Mouse (Mus musculus) adrenal gland, postnatal 36 days (tissue): Measurements from ENCODE around the gene Ajap1. TPM values are rescaled to one million over a fixed set of nuclear protein-coding genes. Genes with fewer than 3 reads are reported as not detected.
A peak's percentile ranks its signal among the peaks of the same experiment; 100 is the strongest.

Experiments
- DNase-seq, 2 experiments: peaks; one replicate each; pipeline ENCODE4 v3.0.0; 2021; ENCODE audit warnings: mixed read lengths in 1 of 2
- long read RNA-seq, 2 experiments: library from polyadenylated mRNA; stranded (forward); transcript quantifications; one replicate each; pipeline ENCODE4 v2.0.0; 2021; ENCODE audit warnings: borderline sequencing depth in 2 of 2
- total RNA-seq, 2 experiments: library from RNA; stranded (reverse); gene quantifications; 2 replicates each; pipeline ENCODE4 v1.2.3; 2021

Gene Ajap1
- total RNA-seq = 1 to 10 TPM; 1.2 to 9.5 TPM
- long read RNA-seq, experiment 1, transcript Ajap1-201 (6 exons, 3,048 nt) = major isoform, 11 of 18 reads
- long read RNA-seq, experiment 1, partial matches to known transcripts = 4 of 18 reads
- long read RNA-seq, experiment 1, other reads (novel, unspliced or antisense) = 0 of 18 reads
- long read RNA-seq, experiment 2, partial matches to known transcripts = 0 of 1 reads
- long read RNA-seq, experiment 2, other reads (novel, unspliced or antisense) = 0 of 1 reads

- peak; percentile 38 to 57 for DNase-seq
Measured at GRCm38 (mm10) chr4:153482459-153483338, at the start of gene Ajap1. Gene Ajap1, minus strand, starts transcription at chr4:153482811.

DNA sequence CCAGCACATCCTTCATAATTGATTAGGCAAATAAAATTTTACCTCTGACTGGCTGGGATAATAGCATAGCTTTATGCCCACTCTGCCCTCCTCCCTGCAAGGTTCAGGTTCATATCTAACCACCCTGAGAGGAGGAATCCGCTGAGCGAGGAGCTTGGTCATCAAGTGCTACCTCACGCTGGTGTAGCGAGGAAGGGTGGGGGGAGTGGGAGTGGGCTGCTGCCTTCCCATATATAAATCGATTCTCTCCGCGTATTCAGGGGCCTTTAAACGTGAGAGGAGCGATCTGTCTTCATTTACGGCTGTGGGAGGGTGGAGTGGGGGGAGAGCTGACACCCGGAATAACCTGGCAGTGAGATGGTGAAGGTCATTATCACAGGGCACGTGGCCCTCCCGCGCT is 47.9 kb upstream of the Ajap1 start:
- no peak for DNase-seq

GRCm38 (mm10) chr4:153521601-153522000 is 39.0 kb upstream of the Ajap1 start:
- no peak for DNase-seq

- DNase-seq = no peak
Measured at GRCm38 (mm10) chr4:153519888-153520287, 37.3 kb upstream of the Ajap1 start.

- DNase-seq = no peak
Measured at GRCm38 (mm10) chr4:153519289-153519688, 36.7 kb upstream of the Ajap1 start.

DNA sequence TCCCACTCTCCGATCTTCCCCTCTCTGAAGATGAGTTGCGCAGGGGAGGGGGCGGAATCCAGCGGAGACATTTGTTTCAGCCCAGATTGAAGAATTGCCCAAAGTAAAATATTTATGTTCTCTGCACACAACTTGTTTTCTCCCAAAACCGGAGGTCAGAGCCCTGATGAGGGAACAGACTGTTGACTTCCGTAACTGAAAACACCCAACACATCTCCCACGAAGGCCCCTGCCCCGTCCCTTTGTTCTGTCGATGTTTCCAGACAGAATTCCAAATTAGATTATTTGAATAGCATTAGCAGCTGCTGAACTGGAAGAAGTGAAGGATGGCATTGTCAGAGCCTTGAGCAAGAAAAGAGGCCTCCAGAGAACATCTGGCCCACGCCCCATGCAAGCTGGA is 33.2 kb upstream of the Ajap1 start:
- DNase-seq = no peak

- peak in 1 of 2 experiments; percentile 61 for DNase-seq
Measured at GRCm38 (mm10) chr4:153514071-153514470, 31.5 kb upstream of the Ajap1 start.

GRCm38 (mm10) chr4:153511530-153511929 is 28.9 kb upstream of the Ajap1 start:
- no peak for DNase-seq

GRCm38 (mm10) chr4:153501936-153502335 is 19.3 kb upstream of the Ajap1 start:
- DNase-seq = no peak

- no peak for DNase-seq
Measured at GRCm38 (mm10) chr4:153492444-153492843, 9.8 kb upstream of the Ajap1 start.

DNA sequence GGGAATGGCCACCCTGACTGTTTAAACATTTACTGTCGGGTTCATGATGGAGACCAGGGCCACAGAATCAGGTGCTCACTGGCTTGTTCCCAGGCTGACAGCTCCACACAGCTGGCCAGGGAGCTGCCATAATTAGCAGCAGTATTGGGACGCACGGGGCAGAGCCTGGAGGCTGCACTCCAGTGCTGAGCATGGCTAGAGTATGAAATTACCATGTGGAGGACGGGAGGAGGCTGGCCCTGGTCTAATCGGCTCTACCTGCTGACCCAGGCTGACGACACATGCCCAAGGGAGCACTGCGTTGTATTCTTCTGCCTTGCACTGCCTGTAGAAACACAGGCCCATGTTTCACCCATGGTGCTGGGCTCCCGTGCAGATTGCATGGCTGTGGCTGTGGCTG is 6.5 kb upstream of the Ajap1 start:
- DNase-seq = no peak

DNA sequence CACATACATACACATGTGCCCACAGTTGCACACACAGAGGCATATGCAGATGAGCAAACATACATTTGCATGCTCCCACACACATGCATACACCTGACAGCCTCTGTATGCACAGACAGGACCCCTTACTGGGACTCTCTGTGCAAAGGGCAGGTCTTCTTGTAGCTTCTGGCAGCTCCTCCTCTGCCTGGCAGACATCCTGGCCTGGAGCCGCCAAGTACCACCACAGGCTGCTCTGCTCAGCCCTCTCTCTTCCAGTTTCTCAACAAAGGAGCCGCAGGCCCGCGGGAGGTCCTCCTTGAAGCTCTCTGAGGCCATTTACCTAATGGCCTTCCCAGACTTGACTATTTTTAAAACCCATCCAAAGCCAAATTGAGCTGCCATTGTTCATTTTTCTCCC is 3.3 kb upstream of the Ajap1 start:
- no peak for DNase-seq

GRCm38 (mm10) chr4:153484392-153484791 is 1.8 kb upstream of the Ajap1 start:
- DNase-seq = peak; percentile 85 to 86

DNA sequence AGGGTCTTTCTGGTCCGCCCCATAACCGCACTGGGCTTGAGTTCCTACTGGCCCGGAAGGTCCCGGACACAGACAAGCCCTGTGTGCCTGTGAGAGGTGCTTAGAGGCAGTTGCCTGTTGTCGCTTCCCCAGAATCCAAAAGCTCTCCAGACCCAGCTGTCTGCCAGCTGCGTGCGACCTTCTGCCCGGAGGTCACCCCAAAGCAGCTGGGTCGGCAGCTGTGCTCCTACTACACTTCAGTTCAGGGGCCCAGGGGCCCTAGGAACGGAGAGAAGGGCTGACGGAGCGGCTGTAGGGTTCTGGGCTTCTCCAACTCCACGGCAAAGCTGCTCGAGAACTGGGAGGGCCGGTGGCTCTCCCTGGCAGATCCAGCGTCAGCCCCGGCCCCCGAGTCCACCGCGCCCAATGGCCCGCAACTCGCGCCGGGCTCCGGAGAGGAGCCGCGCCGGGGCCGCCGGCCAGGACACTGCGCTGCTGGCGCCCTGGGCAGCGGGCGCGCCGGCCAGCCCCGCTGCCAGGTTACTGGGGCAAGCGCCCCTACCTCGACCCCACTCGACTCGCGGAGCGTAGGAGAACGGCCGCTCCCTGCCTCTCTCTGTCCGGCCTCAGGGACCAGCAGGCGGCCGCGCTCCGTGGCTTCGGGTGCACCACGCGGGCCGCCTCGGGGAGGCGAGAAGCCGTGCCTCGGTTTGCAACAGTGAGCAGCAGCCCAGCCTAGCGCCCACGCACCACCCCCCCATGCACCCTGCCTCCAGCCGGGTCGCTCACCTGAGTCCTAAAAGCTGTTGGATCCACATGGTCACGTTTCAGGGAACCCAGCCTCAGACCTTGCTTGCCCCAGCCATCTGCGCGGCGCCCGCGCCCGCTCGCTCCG is 1.0 kb downstream of the Ajap1 start:
- peak; percentile 23 to 34 for DNase-seq

GRCm38 (mm10) chr4:153480551-153481262 is 1.9 kb downstream of the Ajap1 start:
- DNase-seq = peak; percentile 53 to 55

GRCm38 (mm10) chr4:153479144-153479543 is 3.5 kb downstream of the Ajap1 start:
- DNase-seq = no peak

DNA sequence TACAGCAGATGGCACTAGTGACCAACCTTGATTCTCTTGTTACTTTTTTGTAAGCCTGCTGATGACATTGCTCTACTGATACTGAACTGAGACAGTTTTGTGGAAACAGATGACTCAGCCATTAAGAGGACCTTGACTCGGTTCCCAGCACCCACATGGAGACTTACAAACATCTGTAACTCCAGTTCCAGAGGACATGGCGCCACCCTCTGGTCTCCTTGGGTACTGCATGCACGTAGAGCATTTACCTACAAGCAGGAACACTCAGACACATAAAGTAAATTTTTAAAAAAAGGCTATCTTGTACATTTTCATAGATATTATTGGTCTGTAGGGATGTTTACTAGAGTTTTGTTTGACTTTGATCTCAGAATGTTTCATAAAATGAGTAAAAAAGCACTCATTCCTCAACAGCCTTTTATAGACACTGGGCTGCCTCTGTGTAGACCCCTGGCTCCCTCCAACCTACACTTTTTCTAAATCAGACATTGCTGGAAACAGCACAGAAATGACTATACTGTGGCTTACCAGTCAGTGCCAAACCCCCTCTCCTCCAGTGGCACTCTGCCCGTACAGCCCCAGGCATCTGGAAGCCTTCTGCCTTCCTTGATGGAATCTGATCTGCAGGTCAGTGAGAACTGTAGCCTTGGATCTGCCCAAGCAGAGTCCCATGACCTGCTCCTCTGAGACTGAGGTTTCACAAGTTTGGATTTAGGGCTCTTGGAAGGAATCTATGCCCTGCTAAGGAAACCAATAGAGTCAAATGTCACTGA is 8.9 kb downstream of the Ajap1 start:
- no peak for DNase-seq

- no peak for DNase-seq
Measured at GRCm38 (mm10) chr4:153469712-153470111, 12.9 kb downstream of the Ajap1 start.

DNA sequence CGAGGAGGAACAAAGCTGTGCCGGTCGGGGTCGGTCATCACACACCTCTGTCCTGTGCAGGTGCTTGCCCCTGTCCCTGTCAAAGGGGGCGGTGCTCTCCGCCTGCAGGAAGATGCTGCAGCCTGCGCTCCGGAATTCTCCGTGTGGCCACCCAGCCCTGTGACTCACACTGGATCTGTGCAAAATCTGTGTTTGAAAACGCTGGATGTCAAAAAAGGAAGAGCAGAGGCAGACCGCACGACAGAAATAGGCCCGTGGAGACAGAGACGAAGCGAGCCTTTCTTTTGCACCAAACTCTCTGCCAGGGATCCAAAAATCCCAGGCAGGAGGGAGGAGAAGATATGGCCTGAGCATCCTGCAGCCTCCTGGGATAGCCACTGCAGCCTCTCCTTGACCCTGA is 22.7 kb downstream of the Ajap1 start:
- no peak for DNase-seq

DNA sequence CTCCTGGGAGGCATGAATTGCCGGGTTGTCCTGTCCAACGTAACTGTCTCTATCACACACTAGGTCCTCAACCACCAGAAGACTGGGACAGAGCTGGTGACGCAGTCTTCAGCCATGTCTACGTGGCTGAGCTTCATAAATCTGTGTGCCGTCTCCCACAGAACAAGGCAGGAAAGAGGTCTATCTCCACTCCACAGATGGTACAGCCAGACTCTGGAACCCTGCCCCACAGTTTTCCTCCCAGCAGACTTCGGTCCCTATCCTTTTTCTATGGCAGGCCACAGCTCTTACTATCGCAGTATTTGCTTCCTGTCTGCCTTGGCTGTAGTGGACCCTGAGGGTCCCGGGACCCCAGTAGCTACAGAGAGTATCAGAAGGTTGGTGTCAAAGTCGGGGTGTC is 23.1 kb downstream of the Ajap1 start:
- DNase-seq = no peak

DNA sequence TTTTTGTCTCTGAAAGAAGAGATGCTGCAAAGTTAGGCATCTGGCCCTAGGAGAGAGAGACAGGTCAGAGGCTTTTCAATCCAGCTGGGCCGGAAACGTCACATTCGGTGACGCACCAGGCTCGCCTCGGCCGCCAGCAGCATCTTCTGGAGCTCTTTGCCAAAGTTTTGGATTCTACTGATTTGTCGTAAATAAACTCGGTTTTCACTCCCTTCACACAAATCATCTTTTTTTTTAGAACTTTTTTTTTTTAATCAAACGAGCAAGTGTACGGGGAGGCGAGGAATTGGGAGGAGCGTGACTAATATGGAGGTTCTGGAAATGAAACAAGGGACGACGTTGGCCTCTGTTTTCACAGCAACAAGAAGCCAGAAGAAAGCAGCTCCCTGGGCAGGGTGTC is 23.8 kb downstream of the Ajap1 start:
- DNase-seq = no peak
